Mouse (Mus musculus) regulatory T cell (primary cell): ENCODE data around the gene Heca.
"Not testable (repeated sequence)": the region's sequence is repeated elsewhere in the genome, so short reads cannot be mapped to it uniquely, and the experiment has no call there.

Experiments used
- in situ Hi-C: fragments of 300-600 bp; cut with MboI, MseI; formaldehyde crosslinking; loops from one replicate; pipeline ENCODE4 v1.15.1; 2025; ENCODE audit warnings: high pct_unique_total_duplicates

Heca gene

DNA sequence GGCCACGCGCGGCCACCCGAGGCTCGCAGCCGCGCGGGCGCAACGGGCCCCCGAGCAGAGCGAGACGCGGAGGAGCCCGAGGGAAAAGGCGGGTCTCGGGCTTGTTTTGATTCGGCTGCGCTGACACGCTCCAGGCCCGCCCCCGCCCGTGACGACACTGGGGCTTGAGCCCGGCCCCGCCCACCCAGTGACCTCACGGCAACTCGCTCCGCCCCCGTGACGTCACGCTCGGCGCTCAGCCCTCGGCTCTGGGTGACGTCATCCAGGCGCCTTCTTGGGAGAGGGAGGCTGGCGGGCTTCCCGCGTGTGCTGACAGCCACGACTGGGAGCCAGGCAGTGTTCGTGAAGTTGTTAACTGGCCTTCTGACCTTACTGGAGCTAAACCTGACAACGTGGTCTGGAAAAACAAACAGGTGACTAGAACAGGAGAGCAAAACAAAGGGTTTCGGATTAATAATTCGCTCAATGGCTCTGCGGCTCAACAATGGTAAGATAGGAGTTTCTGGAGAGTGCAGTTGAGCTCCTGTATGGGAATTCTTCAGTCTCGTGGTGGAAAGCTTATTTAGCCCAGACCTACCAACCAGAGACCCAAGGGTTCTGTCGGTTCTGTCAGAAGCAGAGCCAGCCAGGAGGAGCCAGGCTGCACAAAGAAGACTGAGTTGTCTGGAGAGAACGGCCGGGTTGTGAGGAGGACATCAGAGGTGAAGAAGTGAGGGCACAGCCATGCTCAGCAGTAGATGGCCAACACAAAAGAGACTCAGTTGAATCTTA, at the start of gene Heca:
Gene Heca, minus strand, starts transcription at position 108 of the 771 bp plus-strand sequence.
- in situ Hi-C loops: no loop called here

DNA sequence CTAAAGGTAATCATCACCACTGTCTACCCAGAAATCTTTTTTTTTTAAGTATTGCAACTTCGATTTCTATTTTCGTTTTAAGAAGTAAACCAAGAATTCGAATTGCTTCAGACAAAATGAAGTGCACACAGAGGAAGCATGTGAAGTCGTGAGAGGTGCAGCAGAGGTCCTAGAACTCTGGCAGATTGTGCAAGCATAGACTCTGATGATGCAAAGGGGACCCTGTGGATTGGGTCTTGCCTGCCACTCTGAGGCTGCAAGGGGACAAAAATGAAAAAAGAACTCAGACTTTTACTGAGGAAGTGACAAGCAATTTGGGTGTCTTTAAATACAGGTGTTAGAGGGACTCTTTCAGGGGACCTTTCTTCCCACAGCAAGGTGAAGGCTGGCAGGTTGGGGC, 42.7 kb upstream of the Heca start:
- in situ Hi-C loops: loop anchor here (10.0 kb wide), 1 partner anchor 1936 kb away; no protein-coding TSS in a partner anchor

DNA sequence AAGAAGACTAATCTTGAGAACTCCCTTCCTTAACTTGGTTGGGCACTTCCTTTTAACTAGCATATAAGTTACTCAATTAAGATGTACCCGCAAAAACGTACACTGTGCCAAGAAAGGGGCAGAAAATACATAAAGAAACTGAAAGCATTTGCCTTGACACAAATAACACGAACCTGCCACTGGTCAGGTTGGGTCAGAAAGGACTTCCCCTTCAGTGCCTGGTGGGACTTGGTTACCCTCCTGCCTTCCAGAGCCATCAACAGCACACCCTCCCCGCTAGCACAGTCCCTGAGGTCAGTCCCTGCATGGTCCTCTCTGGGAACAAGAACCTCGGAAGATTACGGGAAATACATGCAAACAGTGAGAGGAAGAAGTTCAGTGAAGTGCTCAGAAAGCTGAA, 41.3 kb upstream of the Heca start:
- in situ Hi-C loops: no loop called here

DNA sequence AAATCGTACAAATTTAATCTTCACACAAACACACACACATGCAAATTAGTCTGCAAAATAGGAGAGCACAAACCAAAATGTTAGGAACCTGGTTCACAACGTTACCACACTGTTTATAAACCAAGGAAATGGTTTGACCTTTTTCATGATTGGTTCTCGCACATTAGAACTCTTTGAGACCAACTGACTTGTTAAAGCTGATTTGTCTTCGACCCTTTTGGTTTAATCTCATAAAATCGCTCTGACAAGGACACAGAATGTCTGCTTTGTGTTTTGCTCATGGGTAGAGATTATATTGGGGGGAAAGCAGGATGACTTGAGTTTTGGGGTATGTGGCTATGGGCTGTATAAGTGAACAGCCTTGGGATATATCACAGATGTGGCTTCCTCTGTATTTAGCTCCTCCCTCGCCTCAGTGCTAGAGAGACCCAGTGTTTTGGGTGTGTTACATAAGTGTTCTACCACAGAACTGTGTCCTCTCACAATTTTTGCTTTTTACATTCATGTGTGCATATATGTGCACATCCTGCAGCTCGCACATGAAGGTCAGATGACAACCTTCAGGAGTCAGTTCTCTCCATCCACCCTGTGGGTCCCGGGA, 40.1 kb upstream of the Heca start:
- in situ Hi-C loops: no loop called here

DNA sequence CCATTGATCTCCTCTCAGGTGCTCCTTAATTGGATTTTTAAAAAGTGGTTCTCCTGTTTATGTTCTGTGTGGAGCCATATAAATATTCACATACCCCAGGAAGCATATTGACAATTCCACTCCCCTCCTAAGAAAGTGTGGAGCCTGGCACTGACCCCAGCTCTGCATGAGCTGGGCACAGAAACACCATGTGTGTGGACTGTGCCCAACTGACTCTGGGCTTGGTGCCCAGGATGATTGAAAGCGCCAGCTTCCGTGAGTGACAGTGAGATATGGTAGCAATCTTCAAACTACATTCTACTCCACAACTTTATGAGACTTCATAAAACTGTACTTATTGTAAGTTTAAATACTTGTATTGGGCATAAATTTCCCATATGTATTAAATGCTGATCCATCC, 35.4 kb upstream of the Heca start:
- in situ Hi-C loops: no loop called here

DNA sequence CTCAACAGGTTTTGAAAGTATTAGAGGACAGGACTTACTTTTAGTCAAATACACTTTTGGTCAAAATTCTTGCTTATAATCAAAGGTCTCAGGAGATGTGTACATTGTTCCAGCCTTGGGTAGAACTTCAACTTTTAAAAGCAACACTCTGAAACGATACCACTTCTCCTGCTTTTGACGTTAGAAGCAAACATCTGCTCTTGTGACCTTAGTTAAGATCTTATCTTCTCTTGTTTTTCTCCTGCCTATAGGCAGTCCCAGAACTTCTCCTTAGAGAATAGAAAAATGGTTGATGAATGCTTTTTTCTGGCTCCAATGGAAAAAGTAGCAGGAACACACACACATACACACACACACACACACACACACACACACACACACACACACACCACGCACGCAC, 18.2 kb upstream of the Heca start:
- in situ Hi-C loops: no loop called here

DNA sequence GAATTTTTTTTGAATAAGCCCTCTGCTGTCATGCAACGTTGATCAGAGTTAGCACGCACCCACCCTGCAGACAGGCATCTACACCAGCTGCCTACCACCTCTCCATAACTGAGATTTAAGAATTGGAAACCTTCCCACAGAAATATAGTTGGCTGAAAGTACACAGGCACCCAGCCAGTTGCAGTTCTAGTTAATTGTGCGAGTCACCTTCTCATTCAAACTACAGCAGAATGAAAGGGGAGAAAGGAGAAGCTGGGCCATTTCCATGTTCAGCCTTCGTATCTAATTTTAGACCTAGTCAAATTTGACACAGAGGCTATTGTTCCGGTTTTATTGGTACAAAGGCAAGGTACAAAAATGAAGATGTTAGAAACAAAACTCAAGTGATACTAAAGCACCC, 2.9 kb upstream of the Heca start:
- in situ Hi-C loops: no loop called here

DNA sequence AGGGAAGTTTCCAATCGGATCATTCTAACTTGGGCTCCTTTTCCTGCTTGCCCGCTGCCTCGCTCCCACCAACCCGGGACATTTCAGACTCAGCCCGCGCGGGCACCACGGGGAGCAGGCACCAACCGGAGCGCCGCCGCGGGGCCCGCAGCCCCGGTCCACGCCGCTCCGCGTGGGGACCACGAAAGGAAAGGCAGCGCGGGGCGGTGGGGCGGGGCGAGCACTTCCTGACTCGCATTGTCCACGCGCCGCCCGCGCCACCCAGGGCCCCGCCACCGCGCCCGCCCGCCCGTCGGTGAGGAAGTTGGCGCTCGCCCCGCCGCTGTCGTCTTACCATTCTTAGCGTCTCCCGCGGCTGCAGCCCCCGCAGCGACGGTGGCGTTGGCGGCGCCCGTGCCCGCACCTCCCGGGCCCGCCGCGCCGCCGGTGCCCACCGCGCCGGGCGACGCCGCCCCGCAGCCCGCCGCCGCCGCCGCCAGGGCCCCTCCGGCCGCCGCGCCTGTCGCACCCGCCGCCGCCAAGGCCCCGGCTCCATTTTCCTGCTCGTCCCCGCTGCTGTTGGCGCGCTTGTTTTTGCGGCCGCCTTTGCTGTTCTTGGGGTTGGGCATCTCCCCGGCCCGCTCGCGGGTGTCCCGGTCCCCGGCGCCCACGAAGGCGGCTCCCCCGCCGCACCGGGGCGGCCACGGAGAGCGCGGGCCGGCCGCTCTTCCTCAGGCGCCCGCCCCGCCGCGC, 526 bp downstream of the Heca start:
- in situ Hi-C loops: no loop called here

DNA sequence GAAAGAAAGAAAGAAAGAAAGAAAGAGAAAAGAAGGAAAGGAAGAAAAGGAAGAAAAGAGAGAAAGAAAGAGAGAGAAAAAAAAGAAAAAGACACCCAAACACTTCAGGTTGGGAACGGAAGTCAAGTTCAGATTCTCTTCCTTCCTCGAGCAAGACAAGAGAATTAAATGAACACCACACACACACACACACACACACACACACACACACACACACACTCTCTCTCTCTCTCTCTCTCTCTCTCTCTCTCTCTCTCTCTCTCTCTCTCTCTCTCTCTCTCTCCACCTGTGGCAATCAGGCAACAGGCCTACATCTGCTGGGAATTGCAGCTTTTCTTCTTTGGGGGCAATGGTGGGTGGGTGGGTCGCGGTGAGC, 1.1 kb downstream of the Heca start:
- in situ Hi-C loops: not testable (repeated sequence)

DNA sequence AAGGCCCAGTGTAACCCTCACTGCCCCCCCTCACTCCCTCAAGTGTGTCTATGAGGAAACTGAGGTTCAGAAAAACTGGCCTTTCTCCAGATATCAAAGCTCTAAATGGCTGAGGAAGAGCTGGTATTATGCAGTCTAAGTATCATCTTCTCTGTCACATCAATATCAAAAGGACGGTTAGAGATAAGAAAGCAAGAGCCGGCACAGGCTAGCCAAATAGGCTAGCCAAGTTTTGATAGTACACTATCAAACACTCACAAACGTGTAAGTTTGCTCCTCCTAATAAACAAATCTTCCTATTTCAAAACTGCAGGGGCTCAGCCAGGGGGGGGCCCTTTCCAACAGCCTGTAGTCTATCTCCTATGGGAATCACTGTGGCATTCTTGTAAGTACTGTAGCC, 1.8 kb downstream of the Heca start:
- in situ Hi-C loops: no loop called here

DNA sequence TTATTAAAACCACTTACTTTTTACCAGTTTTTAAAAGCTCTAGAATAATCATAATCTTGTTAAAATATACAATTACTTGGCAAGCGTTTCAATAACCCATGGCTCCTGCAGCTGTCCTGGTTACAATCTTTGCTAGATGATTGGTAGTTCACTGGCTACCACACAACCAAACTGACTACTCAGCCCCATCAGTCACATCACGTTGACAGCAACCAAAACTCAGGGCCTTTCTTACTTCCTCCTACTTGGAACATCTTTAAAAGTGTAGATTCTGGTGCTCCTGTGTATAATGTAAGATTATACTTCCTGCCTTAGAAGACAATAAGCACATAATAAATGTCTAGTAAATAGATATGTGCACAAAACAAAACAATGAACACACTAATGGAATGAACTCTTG, 14.2 kb downstream of the Heca start:
- in situ Hi-C loops: no loop called here

DNA sequence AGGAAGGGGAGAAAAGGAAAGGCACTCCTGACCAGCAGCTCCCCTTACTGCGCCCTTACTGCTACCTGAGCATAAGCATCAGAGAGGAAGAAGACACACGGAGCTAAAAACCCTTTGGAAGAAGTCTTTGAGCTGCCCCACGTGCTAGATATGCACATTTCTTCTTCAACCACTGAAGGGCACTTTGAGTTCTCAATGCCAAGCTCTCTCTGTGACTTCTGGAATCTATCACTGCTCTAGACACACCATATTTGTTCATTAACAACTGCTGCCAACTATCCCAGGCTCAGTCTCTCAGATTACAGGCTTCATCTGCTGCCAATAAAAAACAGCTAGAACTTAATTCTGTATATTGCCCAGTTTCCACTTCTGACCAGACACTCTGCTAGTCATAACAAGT, 15.7 kb downstream of the Heca start:
- in situ Hi-C loops: no loop called here

DNA sequence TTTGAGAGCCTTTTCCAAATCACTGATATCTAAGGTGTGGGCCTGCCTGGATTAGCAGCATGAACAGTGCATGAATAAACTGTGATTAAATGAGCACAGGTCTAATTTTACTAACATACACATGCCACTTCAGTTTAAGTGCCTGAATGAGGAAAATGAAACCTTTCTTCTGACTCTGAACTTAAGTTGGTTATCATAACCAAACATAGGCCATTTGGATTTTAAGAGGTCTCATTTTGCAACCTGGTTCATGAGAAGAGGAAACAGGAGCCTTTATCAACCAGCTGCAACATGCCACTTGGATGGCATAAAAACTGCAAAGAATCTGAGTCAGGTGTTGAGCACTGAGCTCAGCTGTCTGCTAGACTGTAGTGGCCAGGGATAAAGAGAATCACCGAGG, 16.7 kb downstream of the Heca start:
- in situ Hi-C loops: no loop called here

DNA sequence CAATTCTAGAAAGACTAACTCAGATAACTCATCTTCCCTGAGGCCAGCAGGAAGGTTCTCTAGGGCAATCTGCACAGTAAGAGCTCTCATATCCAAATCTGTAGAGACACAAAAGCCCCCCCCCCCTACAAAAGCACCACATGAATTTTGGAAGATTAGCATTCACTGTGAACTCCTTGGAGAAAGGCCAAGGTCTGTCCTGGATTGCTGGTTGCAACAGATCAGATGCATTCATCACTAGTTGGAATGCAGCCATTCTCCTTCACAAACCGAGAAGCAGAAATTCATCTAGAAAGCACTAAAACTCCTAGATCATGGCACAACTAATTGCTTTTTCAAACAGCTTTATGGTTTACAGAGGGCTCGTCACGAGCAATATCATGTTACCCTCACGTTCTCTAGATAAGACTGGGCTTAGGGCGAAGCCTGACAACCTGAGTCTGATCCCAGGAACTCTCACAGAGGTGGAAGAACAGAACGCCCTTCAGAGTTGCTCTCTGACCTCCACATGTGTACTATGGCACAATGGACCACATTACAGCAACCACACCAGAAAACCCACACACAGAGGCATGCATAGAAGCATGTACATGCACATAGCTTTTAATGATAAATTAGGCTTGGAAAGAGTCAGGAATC, 17.3 kb downstream of the Heca start:
- in situ Hi-C loops: no loop called here

DNA sequence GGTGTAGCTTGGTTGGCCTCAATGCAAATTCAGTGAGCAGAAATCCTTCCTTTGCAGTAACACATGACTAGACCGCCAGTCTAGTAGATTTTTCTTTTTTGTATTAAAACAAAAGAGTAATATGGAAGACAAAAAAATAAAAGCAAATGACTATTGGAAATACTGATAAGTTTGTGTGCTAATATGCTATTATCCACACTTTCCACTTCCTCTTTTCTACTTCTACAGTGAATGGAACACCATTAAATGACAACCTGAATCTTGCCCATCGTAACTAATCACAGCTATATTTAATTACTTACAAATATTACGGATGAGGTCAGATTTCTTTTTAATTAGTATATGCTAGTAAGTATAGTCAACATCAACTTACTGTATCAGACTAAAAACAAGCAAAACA, 22.7 kb downstream of the Heca start:
- in situ Hi-C loops: no loop called here

DNA sequence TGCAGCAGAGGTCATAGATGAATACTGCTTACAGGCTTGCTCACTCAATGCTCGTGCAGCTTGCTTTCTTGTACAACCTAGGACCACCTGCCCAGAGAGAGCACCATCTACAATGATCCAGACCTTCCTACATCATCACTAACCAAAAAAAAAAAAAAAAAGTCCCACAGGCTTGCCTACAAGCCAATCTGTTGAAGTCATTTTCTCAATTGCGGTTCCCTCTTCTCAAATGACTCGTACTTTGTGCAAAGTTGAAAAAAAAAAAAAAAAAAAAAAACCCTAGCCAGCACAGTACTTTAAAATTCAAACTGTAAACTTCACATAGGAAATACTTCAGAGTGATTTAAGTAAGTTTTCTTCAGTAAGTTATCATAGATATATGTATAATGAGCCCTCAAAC, 23.7 kb downstream of the Heca start:
- in situ Hi-C loops: loop anchor here (25.0 kb wide), 1 partner anchor 1813 kb away; no protein-coding TSS in a partner anchor

DNA sequence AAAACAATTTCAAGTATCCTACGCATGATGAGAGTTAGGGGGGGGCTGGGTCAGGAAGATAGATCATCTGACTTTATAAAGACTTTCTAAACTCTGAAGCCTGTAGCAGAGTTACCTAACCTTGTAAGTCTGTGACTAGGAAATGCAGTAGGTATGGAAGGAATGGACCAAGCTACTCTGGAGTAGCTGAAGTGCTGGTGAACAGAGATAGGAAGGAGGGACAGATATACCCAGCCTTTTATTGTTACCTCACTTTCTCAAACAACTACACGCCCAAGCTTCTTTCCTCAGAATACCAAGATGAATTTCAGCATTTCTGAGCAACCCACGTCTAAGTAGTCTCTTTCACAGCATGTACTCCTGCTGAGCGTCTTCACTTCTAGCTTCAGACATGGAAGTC, 26.5 kb downstream of the Heca start:
- in situ Hi-C loops: loop anchor here (25.0 kb wide), 1 partner anchor 1816 kb away; no protein-coding TSS in a partner anchor

DNA sequence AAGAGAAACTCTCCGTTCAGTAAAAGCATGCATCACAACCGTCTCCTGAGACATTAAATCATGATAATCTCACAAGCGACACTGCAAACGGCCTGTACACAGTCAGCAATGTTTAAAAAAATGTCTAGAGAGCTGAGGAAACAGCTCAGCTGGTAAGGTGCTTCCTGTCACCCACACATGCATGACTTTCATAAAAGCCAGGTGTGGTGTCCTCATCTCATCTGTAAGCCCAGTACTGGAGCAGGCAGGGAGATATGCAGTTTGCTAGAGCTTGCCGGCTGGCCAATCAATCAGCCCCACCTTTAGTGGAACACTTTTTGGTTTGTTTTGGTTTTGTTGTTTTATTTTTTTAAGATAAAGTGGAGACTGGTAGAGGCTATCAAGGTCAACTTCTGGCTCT, 27.9 kb downstream of the Heca start:
- in situ Hi-C loops: loop anchor here (25.0 kb wide), 1 partner anchor 1817 kb away; no protein-coding TSS in a partner anchor

DNA sequence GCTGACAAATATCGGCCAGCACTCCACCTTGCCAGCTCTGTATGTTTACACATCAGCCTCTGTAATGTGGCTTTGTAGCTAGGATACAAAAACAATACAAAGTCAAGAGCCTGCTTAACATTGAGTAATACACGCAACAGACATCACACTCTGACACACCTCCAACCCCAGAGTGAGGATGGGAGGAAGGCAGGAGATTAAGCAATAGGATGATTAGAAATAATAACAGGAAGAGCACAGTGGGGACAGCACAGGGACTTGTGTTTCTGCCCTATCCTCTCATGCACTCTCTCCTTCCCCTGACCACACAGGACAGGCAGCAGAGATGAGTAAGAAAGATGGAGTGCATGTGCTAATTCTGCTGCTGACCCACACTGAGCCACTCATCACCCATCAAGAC, 28.8 kb downstream of the Heca start:
- in situ Hi-C loops: loop anchor here (25.0 kb wide), 1 partner anchor 1818 kb away; no protein-coding TSS in a partner anchor

DNA sequence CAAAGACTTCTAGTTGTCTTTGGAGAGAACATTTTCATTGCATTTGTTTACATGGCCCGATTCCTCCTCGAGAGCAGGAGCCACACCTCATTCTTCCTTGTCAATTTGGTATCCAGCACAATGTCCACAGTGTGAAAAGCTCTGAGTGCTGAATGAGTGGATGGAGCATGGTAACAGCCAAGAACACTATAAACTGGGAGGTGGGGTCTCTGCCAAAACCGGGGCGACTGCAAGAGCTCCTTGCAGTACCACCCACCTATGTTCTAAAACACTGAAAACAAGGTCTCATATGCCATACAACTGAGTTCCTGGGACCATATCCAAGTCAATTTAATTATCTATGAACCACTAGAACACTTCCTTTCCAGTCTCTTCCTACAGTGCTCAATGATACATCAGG, 39.1 kb downstream of the Heca start:
- in situ Hi-C loops: loop anchor here (25.0 kb wide), 1 partner anchor 1829 kb away; no protein-coding TSS in a partner anchor

DNA sequence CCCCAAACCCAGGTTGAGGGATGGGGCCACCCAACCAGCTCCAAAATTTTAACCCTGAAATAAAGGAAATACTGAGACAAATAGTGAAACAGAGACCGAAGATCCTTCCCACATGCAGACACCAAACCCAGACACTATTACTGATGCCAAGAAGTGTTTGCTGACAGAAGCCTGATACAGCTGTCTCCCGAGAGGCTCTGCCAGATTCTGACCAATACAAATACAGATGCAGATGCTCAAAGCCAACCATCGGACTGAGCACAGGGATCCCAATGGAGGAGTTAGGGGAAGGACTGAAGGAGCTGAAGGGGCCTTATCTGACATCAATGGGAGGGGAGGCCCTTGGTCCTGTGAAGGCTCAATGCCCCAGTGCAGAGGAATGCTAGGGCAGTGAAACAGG, 41.5 kb downstream of the Heca start:
- in situ Hi-C loops: loop anchor here (25.0 kb wide), 1 partner anchor 1831 kb away; no protein-coding TSS in a partner anchor

DNA sequence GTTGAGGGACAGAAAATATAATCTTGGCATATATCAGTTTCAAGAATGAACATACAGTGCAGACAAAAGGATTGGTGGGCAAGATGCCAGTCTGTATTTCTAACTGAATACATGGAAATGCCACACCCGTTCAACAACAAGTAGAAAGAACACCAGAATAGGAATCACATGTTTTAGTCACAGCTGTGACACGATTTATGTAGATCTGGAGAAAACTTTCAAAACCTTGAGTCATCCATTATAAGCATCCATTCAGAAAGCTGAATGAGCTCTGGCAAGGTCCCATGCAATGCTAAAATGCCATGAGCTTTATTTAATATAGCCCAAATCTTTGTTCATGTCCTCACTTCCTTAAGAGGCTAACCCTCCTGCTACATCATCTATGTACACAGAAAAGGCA, 44.4 kb downstream of the Heca start:
- in situ Hi-C loops: loop anchor here (25.0 kb wide), 1 partner anchor 1834 kb away; no protein-coding TSS in a partner anchor
